Mouse (Mus musculus) gastrocnemius, postnatal 25 days (tissue): ENCODE data around the gene Arrb1. TPM values are rescaled to one million over a fixed set of nuclear protein-coding genes. Genes with fewer than 3 reads are reported as not detected.

Experiments used
- DNase-seq: peaks from one replicate; pipeline ENCODE4 v3.0.0; 2022
- total RNA-seq, 2 experiments: library from RNA; stranded (reverse); gene quantifications; 1 replicate in 1 of 2; 2 replicates in 1 of 2; pipeline ENCODE4 v1.2.3; 2021

Arrb1 gene
- total RNA-seq, 2 experiments from 2014 or later: 12.4 to 15.6 TPM

GRCm38 (mm10) chr7:99579491-99580190 lies 44.4 kb downstream of the Arrb1 start:
- no peak for DNase-seq

DNA sequence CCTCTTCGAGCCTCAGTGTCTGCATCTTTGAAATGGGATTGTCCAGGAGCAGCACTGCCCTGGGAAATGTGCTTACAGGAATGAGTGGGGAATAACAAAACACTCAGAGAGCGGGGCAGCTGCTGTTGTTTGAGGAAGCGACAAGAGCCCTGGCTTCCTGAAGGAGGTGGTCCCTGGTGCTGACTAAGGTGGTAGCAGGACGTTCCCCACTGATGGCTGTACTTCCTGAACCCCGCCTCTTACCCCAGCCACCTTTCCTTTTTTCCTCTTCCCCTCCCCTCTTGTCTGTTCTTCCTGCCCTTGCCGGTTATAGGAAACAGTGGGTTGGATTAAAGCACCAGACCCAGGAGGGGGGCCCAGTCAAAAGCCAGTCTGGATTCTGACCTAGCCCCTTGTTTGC lies 45.0 kb downstream of the Arrb1 start:
- DNase-seq: no peak

DNA sequence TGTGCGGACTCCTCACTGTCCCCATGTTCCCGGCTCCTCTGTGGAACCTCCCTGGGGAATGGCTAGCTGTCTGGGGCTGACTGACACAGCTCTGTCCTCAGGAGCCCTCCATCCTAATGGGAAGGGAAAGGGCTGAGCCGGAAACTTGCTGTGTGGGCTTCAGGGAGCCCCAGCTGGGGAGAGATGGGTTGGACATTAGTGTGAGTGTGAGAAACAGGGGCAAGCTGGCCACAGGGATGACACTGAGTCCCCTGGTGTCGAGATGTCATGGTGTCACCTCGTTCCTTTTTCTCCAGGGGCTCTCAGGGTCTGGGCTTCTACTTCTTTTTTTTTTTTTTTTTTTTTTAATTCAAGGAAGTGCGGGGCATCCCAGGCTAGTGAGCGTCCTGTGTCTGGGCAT lies 47.0 kb downstream of the Arrb1 start:
- no peak for DNase-seq

GRCm38 (mm10) chr7:99582867-99583266 lies 47.6 kb downstream of the Arrb1 start:
- DNase-seq: no peak

DNA sequence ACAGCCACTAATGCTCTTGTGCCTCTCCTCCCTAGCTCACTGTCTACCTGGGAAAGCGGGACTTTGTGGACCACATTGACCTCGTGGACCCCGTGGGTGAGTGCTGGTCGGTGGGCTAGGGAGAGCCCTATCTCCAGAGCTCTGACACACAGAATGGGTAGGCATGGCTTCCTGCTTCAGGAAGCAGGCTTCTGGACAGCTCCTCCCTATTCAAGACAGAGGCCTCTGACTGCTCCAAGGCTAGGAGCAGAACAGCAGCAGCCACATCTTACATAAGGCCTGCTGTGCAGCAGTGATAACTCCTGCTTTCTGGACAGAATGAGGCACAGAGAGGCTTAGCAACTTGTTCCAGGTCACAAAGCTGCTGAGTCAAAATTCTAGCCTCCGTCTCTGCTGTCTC lies 48.4 kb downstream of the Arrb1 start:
- DNase-seq: no peak

DNA sequence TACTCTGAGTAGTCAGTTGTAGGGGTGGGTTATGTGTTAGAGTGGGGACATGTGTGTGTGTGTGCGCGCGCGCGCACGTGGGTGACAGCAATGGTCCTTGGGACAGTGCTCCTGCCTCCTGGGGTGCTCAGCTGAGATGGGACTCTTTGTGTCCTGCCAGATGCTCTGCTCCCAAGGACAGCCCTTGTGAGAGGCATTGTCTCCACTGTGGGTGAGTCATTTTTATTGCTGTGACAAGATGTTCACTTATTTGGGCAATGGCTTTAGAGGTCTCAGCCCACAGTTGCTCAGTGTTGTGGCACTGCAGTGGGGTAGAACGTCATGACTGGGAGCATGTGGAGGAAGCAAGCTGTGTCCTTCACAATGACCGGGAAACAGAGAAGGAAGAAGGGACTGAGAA lies 50.7 kb downstream of the Arrb1 start:
- DNase-seq: no peak

DNA sequence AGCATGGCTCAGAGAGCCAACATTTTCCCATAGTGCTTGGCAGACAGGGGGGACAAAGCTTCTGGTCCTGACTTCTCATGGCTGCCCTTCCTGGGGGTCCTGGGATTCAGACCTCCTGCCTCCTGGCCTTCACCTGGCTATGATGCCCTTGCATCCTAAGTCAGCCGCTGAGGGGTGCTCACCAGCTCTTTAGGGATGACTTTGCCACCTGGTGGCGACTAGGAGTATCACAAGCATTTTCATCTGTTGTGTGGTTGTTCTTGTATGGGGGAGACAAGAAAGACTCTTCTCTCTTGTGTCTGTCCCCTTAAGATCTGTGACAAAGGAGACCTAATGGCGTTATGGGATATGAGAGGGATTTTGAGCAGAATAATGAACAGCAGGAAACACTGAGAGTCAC lies 54.8 kb downstream of the Arrb1 start:
- peak; percentile 35 for DNase-seq

GRCm38 (mm10) chr7:99590646-99591045 lies 55.4 kb downstream of the Arrb1 start:
- no peak for DNase-seq

GRCm38 (mm10) chr7:99592669-99593068 lies 57.4 kb downstream of the Arrb1 start:
- DNase-seq: no peak

GRCm38 (mm10) chr7:99593868-99594803 lies 58.9 kb downstream of the Arrb1 start:
- DNase-seq: no peak

GRCm38 (mm10) chr7:99598722-99599121 lies 63.5 kb downstream of the Arrb1 start:
- no peak for DNase-seq

- no peak for DNase-seq
These were observed 68.8 kb downstream of the Arrb1 start for GRCm38 (mm10) chr7:99603875-99604662.

DNA sequence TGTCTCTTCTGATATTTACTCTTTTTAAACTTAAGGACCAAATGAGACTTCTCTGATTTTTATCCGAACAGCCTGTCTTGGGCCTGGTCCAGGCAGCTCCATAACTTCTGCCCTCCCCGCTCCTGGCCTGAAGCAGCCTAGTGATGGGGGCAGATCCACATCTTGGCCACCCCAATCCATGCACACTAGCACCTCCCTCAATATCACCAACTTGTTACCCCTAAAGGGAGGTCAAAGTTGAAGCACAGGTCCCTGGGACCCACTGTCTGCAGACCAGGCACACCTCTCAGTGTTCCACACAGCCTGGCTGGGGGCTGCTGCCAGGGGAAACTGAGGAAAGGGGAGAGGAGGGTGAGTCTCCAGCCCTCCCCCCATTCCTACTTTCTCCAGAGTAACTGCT lies 69.8 kb downstream of the Arrb1 start:
- DNase-seq: no peak

DNA sequence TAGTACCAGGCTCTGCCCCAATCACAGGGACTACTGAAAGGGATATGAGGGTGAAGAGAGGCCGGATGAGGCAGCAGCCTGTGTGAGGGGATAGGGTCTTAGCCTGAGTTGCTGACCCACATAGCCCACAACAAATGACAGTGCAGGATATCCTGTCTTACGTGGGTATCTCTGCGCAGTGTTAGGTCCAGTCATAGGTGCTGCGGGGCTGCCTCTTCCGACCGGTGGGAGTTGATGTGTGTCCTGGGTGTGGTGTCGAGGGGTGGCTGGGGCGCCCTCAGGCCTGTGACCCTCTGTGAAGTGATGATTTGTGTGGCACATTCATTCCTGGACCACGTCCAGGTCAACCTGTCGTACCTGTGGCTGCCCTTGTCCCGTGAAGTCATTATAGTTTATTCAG lies 71.0 kb downstream of the Arrb1 start:
- DNase-seq: no peak

- DNase-seq: no peak
These were observed 71.5 kb downstream of the Arrb1 start for GRCm38 (mm10) chr7:99606766-99607165.

- DNase-seq: no peak
These were observed 72.4 kb downstream of the Arrb1 start for GRCm38 (mm10) chr7:99607632-99608031.

DNA sequence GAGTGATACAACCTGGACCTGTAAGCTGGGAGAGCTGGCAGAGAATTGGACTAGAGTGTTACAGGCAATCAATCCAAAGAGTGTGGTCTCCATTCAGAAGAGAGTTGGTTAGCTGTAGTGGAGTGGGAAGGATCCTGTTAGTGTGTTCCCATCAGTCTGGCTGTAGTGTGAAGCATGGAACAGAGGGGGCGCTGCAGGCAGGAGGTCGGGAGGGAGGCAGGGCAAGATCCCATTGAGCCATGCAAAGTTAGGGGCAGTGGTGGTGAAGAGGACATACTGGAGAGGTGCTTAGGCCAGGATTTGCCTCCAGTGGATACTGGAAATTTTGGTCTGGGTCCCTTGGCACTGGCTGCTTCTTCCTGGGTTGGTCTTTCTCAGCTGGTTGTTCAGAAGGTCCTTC lies 83.0 kb downstream of the Arrb1 start:
- DNase-seq: no peak

GRCm38 (mm10) chr7:99618860-99619259 lies 83.6 kb downstream of the Arrb1 start:
- DNase-seq: no peak

DNA sequence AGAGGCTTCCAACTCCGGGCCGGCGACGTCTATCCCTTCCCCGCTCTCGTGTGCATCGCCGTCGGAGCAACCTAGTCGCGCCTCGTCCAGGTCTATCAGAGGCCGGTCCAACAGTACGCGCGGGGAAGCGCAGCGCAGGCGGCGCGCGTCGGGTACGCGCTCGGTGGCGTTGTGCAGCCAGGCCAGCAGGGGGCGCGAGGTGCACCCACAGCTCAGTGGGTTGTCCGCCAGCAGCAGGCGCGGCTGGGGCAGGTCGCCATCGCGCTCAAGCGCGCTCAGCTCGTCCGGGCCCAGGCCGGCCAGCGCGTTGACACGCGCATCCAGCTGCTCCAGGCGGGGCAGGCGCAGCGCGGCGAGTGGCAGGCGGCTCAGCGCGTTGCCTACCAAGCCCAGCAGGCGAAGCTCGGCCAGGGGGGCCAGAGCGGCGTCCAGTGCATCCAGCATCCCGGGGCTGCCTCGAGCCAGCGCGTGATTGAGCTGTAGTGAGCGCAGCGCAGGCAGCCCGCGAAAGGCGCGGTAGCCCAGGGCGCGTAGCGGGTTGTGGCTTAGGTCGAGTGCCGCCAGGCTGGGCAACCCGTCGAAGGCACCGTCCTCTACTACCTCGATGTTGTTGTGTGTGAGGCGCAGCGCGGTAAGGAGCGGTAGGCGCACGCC lies 90.6 kb downstream of the Arrb1 start:
- DNase-seq: peak; percentile 91

DNA sequence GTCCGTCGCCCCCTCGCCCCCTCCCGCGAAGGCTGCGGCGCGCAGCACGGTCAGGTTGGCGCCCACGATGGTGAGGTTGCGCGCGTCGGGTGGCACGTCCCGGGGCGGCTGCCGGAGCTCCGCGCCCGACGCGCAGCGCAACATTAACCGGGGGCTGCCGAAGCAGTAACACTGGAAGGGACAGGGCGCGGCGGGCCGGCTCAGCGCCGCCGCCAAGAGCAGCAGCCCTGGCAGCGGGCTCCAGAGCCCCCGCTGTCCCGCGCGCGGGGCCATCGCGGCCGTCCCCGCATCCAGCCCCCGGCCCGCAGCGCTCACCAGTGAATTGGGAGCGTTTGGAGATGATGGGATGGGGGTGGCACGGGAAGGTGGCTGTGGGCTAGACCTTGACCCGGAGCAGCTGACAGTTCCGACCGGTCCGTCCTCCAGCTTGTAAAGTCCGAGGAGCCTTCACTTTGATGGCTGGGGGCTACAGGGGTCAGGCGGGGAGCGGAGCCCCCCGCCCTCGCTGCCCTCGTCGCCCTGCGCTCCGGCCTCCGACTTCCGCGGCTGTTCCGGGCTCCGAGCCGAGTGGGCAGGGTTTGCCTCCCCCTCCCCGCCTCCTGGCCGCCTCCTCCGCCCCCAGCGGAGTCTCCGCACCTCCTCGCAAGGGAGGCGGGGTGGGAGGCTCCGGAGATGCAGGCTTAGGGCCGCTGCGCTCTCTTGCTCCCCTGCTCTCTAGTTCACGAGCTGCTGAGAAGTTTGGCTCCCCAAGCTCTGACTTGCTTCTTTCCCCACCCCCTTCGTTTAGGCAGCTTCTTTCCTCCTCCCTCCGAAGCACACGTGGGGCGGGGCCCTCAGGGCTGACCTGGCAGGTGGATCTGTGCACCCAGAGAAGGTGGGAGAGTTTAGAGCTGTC lies 91.4 kb downstream of the Arrb1 start, which contains the start of gene Tpbgl:
Tpbgl (minus strand) TSS at position 728 of the 895 bp plus-strand sequence.
- peak; percentile 85 for DNase-seq

- DNase-seq: no peak
These were observed 92.1 kb downstream of the Arrb1 start for GRCm38 (mm10) chr7:99627366-99627765.
